Mouse (Mus musculus) liver, postnatal 0 days (tissue): Measurements from ENCODE around the gene Fosl1. TPM values are rescaled to one million over a fixed set of nuclear protein-coding genes. Genes with fewer than 3 reads are reported as not detected.
"Not testable (repeated sequence)": the region's sequence is repeated elsewhere in the genome, so short reads cannot be mapped to it uniquely, and the experiment has no call there.

Source experiments
- ATAC-seq: fragments of 200-750 bp; cut with Nextera tagmentation; 2 replicates; pipeline ENCODE4 v1.8.0; 2017; ENCODE audit warnings: mild to moderate bottlenecking, moderate library complexity
- DNase-seq: peaks from one replicate; pipeline ENCODE4 v3.0.0-alpha.2; 2016
- H3K27ac ChIP-seq: fragments of 300-500 bp; sonication (generic); 2 replicates; pipeline ENCODE4 v1.5.1; 2014; ENCODE audit warnings: antibody characterized with exemption, moderate library complexity, mild to moderate bottlenecking, low read depth
- H3K27me3 ChIP-seq: fragments of 300-500 bp; sonication (generic); 2 replicates; pipeline ENCODE4 v1.6.1; 2014; ENCODE audit warnings: low read length, control low read depth, mixed read lengths; ENCODE audit not compliant: insufficient read depth
- H3K36me3 ChIP-seq: fragments of 300-500 bp; sonication (generic); replicated peaks from 2 replicates; pipeline ENCODE4 v1.6.1; 2014; ENCODE audit warnings: mild to moderate bottlenecking, control low read depth, low read length, moderate library complexity, mixed read lengths; ENCODE audit not compliant: insufficient read depth
- H3K4me1 ChIP-seq: fragments of 300-500 bp; sonication (generic); 2 replicates; pipeline ENCODE4 v1.6.1; 2014; ENCODE audit warnings: antibody characterized with exemption, mild to moderate bottlenecking, control low read depth; ENCODE audit not compliant: insufficient read depth
- H3K4me2 ChIP-seq: fragments of 300-500 bp; sonication (generic); 2 replicates; pipeline ENCODE4 v1.6.1; 2014; ENCODE audit warnings: low read depth, mild to moderate bottlenecking, low read length, moderate library complexity, mixed read lengths
- H3K4me3 ChIP-seq: fragments of 300-500 bp; sonication (generic); 2 replicates; pipeline ENCODE4 v1.5.1; 2014; ENCODE audit warnings: low read depth, low read length
- H3K9ac ChIP-seq: fragments of 300-500 bp; sonication (generic); replicated peaks from 2 replicates; pipeline ENCODE4 v1.6.1; 2014; ENCODE audit warnings: mild to moderate bottlenecking, moderate library complexity
- H3K9me3 ChIP-seq: fragments of 300-500 bp; sonication (generic); 2 replicates; pipeline ENCODE4 v1.6.1; 2016; ENCODE audit warnings: mild to moderate bottlenecking, control low read depth, low read length, mixed read lengths
- CTCF ChIP-seq: sonication (generic); IDR thresholded peaks from 2 replicates; pipeline ENCODE4 v1.5.1; 2016; ENCODE audit warnings: antibody characterized with exemption, low read depth
- EP300 ChIP-seq: IDR thresholded peaks from 2 replicates; pipeline ENCODE4 v1.6.1; 2016; ENCODE audit warnings: antibody characterized with exemption, low read depth, mild to moderate bottlenecking
- WGBS: fragments of 180-500 bp; shearing (Covaris S2); extraction: QIAGEN DNeasy Blood & Tissue Kit; methylation state at CpG from one replicate; pipeline ENCODE4 v1.1.7; 2014; ENCODE audit not compliant: insufficient replicate concordance; 5-methylcytosine and 5-hydroxymethylcytosine counted together
- polyA plus RNA-seq: library from polyadenylated mRNA; unstranded; fragments of >200 nt; fragmentation: Nextera tagmentation; extraction: Ambion mirVana; gene quantifications from 2 replicates; pipeline ENCODE4 v1.2.1, GENCODE M21; 2015

Gene Fosl1
- polyA plus RNA-seq, 1 experiment from 2014 or later: not detected

- peaks cover 31% of the 10 kb centered on the region for H3K4me1 ChIP-seq
- peak overlapping the region; percentile 99 for H3K9ac ChIP-seq
- peak overlapping the region; percentile 99 for H3K27ac ChIP-seq
- peak overlapping the region; percentile 99 for H3K4me3 ChIP-seq
- peaks cover 31% of the 10 kb centered on the region for H3K36me3 ChIP-seq
- ATAC-seq (peak; percentile 38), DNase-seq (peak; percentile 87)
- H3K27me3 ChIP-seq: no peaks in the 10 kb centered on the region
- WGBS: under 1% methylated on average over 55 of the region's 59 CpGs
- TF ChIP-seq EP300: no peak; the same call in 1 of the 2 replicates
- TF ChIP-seq CTCF: 0 out of 2 replicates have a peak, but pooled peaks have one; percentile 3
- no peaks in the 10 kb centered on the region for H3K9me3 ChIP-seq
- peak overlapping the region; percentile 79 for H3K4me2 ChIP-seq
Measured at GRCm38 (mm10) chr19:5490898-5491708, 43.8 kb downstream of the Fosl1 start.

DNA sequence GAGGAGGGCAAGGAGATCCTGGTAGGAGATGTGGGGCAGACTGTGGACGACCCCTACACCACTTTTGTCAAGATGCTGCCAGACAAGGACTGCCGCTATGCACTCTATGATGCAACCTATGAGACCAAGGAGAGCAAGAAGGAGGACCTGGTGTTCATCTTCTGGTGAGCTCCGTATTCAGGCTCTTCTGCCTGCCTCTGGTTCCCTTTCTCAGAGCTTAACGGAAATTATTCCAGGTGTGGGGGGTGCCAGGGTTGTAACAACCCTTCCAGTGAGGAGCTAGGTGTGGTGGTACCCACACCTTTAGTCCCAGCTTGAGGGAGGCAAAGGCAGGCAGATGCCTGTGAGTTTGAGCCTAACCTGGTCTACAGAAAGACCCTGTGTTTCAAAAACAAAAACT lies 45.3 kb downstream of the Fosl1 start:
- WGBS: 83% methylated on average over 4 of the region's 4 CpGs
- Histone ChIP-seq H3K36me3 (peaks cover 44% of the 10 kb centered on the region), H3K27me3 (no peaks in the 10 kb centered on the region), H3K9me3 (no peaks in the 10 kb centered on the region), H3K4me1 (peaks cover 20% of the 10 kb centered on the region), H3K4me3 (no peak overlapping the region), H3K4me2 (no peak overlapping the region), H3K9ac (0 out of 2 replicates have a peak overlapping the region, but pooled peaks have one; percentile 8), H3K27ac (no peak overlapping the region)
- ATAC-seq: no peak
- no peak for DNase-seq
- TF ChIP-seq CTCF (no peak), EP300 (no peak)

DNA sequence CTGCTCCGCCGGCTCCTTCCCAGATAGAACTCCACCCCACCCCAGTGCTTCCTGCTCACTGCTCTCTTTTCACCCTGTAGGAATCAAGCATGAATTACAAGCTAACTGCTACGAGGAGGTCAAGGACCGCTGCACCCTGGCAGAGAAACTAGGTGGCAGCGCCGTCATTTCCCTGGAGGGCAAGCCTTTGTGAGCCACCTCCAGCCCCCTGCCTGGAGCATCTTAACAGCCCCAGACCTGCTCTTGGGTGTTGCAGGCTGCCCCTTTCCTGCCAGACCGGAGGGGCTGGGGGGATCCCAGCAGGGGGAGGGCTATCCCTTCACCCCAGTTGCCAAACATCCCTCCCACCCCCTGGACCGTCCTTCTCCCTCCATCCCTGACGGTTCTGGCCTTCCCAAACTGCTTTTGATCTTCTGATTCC lies 46.0 kb downstream of the Fosl1 start:
- not testable (repeated sequence) for H3K9ac ChIP-seq, H3K9me3 ChIP-seq, DNase-seq, H3K4me2 ChIP-seq, H3K27me3 ChIP-seq, ATAC-seq, H3K27ac ChIP-seq, H3K4me3 ChIP-seq
- Histone ChIP-seq H3K36me3 (peaks cover 44% of the 10 kb centered on the region), H3K4me1 (peaks cover 19% of the 10 kb centered on the region)
- 74% methylated on average over 9 of the region's 9 CpGs for WGBS
- TF ChIP-seq CTCF: 0 out of 2 replicates have a peak, but pooled peaks have one; percentile 15

GRCm38 (mm10) chr19:5494314-5494713 lies 47.0 kb downstream of the Fosl1 start:
- no peak overlapping the region for H3K9ac ChIP-seq
- no peak for DNase-seq
- no peak overlapping the region for H3K27ac ChIP-seq
- no peak overlapping the region for H3K4me3 ChIP-seq
- H3K9me3 ChIP-seq: no peaks in the 10 kb centered on the region
- H3K4me2 ChIP-seq: no peak overlapping the region
- H3K36me3 ChIP-seq: peaks cover 47% of the 10 kb centered on the region
- TF ChIP-seq EP300 (no peak), CTCF (no peak)
- no peak for ATAC-seq
- H3K4me1 ChIP-seq: peaks cover 12% of the 10 kb centered on the region
- WGBS: 85% methylated on average over 3 of the region's 3 CpGs
- no peaks in the 10 kb centered on the region for H3K27me3 ChIP-seq

GRCm38 (mm10) chr19:5495353-5496051 lies 48.2 kb downstream of the Fosl1 start:
- H3K4me2 ChIP-seq: no peak overlapping the region
- no peak for DNase-seq
- no peak for ATAC-seq
- 84% methylated on average over 12 of the region's 12 CpGs for WGBS
- H3K27ac ChIP-seq: no peak overlapping the region
- no peaks in the 10 kb centered on the region for H3K9me3 ChIP-seq
- no peak for TF ChIP-seq CTCF
- no peak for TF ChIP-seq EP300
- H3K4me1 ChIP-seq: peaks cover 7% of the 10 kb centered on the region; the same call in 1 of the 2 replicates
- H3K36me3 ChIP-seq: peaks cover 47% of the 10 kb centered on the region
- no peak overlapping the region for H3K9ac ChIP-seq
- no peaks in the 10 kb centered on the region for H3K27me3 ChIP-seq
- H3K4me3 ChIP-seq: no peak overlapping the region

DNA sequence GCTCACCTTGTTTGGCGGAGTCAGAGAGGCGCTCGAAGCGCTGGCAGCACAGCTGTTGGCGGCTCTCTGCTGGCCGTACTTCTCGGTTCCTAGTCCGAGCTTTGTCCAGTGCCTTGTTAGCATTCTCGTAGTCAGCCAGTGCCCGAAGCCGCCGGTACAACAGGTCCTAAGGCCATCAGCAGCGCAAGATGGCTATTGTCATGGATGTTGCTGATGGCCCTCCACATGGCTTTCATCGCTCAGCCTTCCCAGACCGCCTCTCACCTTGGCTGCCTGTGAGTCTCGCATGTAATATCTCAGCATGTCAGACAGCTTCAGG lies 48.7 kb downstream of the Fosl1 start:
- Histone ChIP-seq H3K36me3 (peaks cover 47% of the 10 kb centered on the region), H3K27ac (no peak overlapping the region), H3K4me2 (no peak overlapping the region), H3K27me3 (no peaks in the 10 kb centered on the region), H3K4me3 (no peak overlapping the region), H3K4me1 (peaks cover 7% of the 10 kb centered on the region; the same call in 1 of the 2 replicates), H3K9me3 (no peaks in the 10 kb centered on the region), H3K9ac (no peak overlapping the region)
- ATAC-seq: no peak
- 89% methylated on average over 16 of the region's 16 CpGs for WGBS
- DNase-seq: no peak
- TF ChIP-seq EP300 (no peak), CTCF (no peak)
